Mouse (Mus musculus) spleen, adult 2 months (tissue): ENCODE results near the gene Cela2a. TPM values are rescaled to one million over a fixed set of nuclear protein-coding genes. Genes with fewer than 3 reads are reported as not detected.
A peak's percentile ranks its signal among the peaks of the same experiment; 100 is the strongest.

Experiments
- DNase-seq, 2 experiments: peaks; one replicate each; pipeline versions ENCODE4 v3.0.0 to v3.0.0-alpha.2; 2012 to 2021; ENCODE audit warnings: low spot score in 2 of 2, low read depth in 1 of 2
- H3K27ac ChIP-seq: fragments of 200-500 bp; 2 replicates; pipeline ENCODE4 v1.5.1; 2012; ENCODE audit warnings: low read length, inconsistent platforms; ENCODE audit not compliant: insufficient read depth
- H3K27me3 ChIP-seq: fragments of 200-500 bp; 2 replicates; pipeline ENCODE4 v1.6.1; 2012; ENCODE audit warnings: mild to moderate bottlenecking, moderate library complexity, low read length, inconsistent platforms; ENCODE audit not compliant: control insufficient read depth, insufficient read depth
- H3K36me3 ChIP-seq: fragments of 200-500 bp; 2 replicates; pipeline ENCODE4 v1.6.1; 2012; ENCODE audit warnings: mild to moderate bottlenecking, low read length, inconsistent platforms; ENCODE audit not compliant: control insufficient read depth, insufficient read depth
- H3K4me1 ChIP-seq: fragments of 200-500 bp; 2 replicates; pipeline ENCODE4 v1.6.1; 2011; ENCODE audit warnings: inconsistent platforms; ENCODE audit not compliant: control insufficient read depth, insufficient read depth, insufficient read length
- H3K4me3 ChIP-seq: fragments of 200-500 bp; 2 replicates; pipeline ENCODE4 v1.5.1; 2011; ENCODE audit warnings: mild to moderate bottlenecking, inconsistent platforms; ENCODE audit not compliant: insufficient read depth, insufficient read length; ENCODE audit errors: extremely low read depth
- CTCF ChIP-seq: fragments of 200-500 bp; IDR thresholded peaks from 2 replicates; pipeline ENCODE4 v1.5.1; 2011; ENCODE audit warnings: mild to moderate bottlenecking, inconsistent platforms; ENCODE audit not compliant: insufficient read depth, insufficient read length, insufficient replicate concordance; ENCODE audit errors: extremely low read depth
- POLR2A ChIP-seq: fragments of 200-500 bp; IDR thresholded peaks from 2 replicates; pipeline ENCODE4 v1.6.1; 2011; ENCODE audit warnings: low read depth, low read length, inconsistent platforms
- WGBS: fragments of 180-500 bp; shearing (Covaris S2); methylation state at CpG from one replicate; pipeline ENCODE4 v1.1.7; 2018; 5-methylcytosine and 5-hydroxymethylcytosine counted together
- polyA plus RNA-seq: library from polyadenylated mRNA; depleted of rRNA; stranded (reverse); fragments of >200 nt; gene quantifications from 2 replicates; pipeline ENCODE4 v1.2.3, GENCODE M21; 2012

Cela2a gene
- polyA plus RNA-seq, 1 experiment, result 18,445 TPM

DNA sequence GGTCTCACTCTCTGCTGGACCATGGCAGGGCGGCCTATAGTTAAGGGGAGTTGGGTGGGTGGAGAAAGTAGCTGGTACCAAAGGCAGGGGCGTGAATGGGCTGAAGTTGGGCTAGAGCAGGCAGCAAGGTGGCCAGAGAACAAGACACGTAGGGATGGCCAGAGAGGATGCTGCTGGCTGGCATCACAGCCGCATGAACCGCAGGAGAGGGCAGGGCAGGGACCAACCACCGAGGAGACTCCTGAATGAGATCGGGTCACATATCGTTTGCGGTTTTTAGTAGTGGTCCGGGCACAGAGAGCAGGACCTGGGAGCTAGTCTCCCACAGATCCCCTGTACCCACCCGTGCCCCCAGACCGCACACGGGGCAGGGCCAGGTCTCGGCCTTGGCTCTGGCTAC is 33.4 kb upstream of the Cela2a start:
- TF ChIP-seq CTCF (no peak), POLR2A (no peak)
- H3K4me3 ChIP-seq, result no peak overlapping the region
- no peak overlapping the region for H3K27ac ChIP-seq
- 95% methylated on average over 14 of the region's 14 CpGs for WGBS
- H3K27me3 ChIP-seq, result no peaks in the 10 kb centered on the region
- peaks cover 3% of the 10 kb centered on the region; the same call in 1 of the 2 replicates for H3K4me1 ChIP-seq
- peaks cover 23% of the 10 kb centered on the region for H3K36me3 ChIP-seq
- no peak for DNase-seq

DNA sequence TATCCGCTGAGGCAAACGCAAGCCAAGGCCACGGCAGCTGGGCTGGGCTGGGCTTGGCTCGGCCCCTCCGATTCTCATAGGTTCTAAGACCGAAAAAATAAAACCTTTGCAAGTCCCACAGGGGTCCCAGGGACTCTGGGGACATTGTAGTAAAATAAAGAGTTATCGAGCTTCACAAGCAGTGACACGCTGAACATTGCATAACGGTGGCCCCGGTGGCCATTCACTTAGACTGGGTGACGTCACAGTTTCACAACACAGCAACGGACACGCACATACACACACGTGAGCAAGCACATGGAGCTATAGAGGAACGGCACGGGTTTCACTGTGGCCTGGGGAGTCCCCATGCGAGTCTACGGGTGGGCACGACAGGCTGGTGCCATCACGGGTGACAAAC is 32.5 kb upstream of the Cela2a start:
- Histone ChIP-seq H3K4me3 (no peak overlapping the region), H3K36me3 (peaks cover 23% of the 10 kb centered on the region), H3K4me1 (peaks cover 2% of the 10 kb centered on the region; the same call in 1 of the 2 replicates), H3K27ac (no peak overlapping the region), H3K27me3 (no peaks in the 10 kb centered on the region)
- 73% methylated on average over 20 of the region's 20 CpGs for WGBS
- TF ChIP-seq CTCF (no peak), POLR2A (no peak)
- DNase-seq, result no peak

DNA sequence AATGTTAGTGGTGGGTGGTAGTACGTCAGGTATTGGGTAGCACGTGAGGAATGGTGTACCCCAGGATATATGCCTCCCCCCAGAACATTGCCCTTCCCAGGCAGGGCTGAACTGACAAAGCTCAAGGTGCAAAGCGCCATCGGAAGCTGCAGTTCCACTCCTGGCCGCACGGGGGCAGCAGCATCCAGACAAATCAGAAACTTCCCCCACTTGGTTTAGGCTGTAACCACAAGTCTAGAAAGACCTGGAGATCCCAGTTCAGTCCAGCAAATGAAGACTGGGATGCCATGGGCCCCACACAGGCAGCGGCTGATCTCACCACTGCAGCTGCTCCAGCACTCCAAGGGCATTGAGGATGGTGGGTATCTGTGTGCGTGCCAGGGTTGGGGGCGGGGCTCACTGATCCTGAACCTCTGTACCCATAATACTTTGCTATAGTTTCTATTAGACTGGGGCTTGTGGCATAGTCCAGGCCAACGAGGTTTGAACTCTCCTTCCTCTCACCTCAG is 31.5 kb upstream of the Cela2a start:
- 14% methylated on average over 10 of the region's 10 CpGs for WGBS
- no peaks in the 10 kb centered on the region for H3K27me3 ChIP-seq
- TF ChIP-seq CTCF (peak; percentile 97), POLR2A (no peak)
- peaks cover under 1% of the 10 kb centered on the region; the same call in 1 of the 2 replicates for H3K4me1 ChIP-seq
- DNase-seq, result peak; percentile 23 to 68
- no peak overlapping the region for H3K27ac ChIP-seq
- H3K4me3 ChIP-seq, result no peak overlapping the region
- H3K36me3 ChIP-seq, result peaks cover 23% of the 10 kb centered on the region

DNA sequence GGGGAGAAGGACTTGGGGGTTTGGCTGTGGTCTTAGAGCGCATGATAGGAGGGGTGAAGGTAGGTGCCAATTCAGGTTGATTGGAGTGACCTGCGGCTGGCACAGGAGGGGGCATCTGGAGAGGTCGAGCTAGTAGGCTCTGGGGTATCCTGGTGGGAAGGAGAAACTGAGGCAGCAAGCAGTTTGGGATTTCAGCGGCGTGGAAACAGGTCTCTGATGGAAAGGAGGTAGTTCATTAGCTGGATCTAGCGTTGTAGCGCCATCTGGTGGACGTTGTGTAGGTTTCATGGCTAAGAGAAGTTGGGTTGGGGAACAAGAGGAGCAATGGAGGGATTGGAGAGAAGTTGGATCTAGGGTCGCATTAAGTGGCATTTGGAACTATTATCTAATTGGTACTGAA is 27.5 kb upstream of the Cela2a start:
- 50% methylated on average over 9 of the region's 9 CpGs for WGBS
- TF ChIP-seq CTCF (peak; percentile 52; the same call in 1 of the 2 replicates), POLR2A (no peak)
- Histone ChIP-seq H3K27me3 (no peaks in the 10 kb centered on the region), H3K36me3 (no peaks in the 10 kb centered on the region; the same call in 1 of the 2 replicates), H3K4me3 (no peak overlapping the region), H3K4me1 (no peaks in the 10 kb centered on the region), H3K27ac (no peak overlapping the region)
- no peak for DNase-seq

DNA sequence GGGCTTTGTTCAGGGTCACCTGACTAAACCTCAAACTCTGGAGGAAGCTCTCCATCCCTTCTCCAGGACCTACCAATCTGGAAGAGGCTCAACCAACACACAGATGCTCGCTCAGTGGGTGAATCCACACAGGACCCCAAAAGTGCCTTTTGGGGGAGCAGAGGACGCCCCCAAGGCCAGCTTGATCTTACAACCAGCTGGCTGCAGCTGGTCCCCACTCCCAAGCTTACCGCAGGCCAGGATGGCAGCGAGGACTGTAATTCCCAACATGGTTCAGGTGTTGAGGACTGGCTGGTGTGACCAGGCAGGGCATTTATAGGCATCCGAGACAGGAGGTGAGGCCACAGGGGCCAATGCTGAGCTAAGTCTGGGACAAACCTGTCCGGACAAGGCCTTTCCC is 20.0 kb upstream of the Cela2a start, which contains the start of gene Ctrc:
TSS of gene Ctrc (minus strand) at position 361 of the 400 bp plus-strand sequence.
- H3K4me1 ChIP-seq, result no peaks in the 10 kb centered on the region
- no peak within 1 kb of the TSS for H3K4me3 ChIP-seq
- no peak for DNase-seq
- no peaks in the 10 kb centered on the region for H3K36me3 ChIP-seq
- TF ChIP-seq CTCF (no peak), POLR2A (no peak)
- H3K27me3 ChIP-seq, result no peaks in the 10 kb centered on the region
- WGBS, result 85% methylated on average over 6 of the region's 6 CpGs
- no peak within 1 kb of the TSS for H3K27ac ChIP-seq

DNA sequence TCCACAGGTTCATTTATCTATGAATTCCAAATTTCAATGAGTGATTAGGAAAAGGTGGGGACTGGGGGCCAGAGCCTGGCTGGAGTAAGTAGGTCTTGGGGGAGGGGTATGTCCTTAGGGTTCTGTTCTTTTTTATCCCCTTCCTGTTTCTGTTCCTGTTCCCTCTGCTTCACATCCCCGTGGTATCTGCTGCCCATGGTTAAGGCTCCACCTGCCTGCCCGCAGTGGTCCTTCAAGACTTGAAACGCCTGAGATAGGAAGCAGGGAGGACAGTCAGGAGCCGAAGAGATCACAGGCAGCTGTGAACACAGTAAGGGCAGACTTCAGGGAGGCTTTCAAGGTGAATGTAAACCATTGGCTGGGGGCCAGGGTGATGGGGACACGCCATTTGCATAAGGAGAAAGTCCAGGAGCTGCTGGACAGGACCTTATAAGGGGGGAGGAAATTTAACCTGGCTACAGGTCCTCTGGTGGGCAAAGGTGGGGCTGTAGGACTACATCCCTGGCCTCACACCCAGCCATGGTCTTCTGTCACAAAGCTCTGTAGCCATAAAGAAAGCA is 8.7 kb upstream of the Cela2a start:
- Histone ChIP-seq H3K36me3 (no peaks in the 10 kb centered on the region), H3K27ac (no peak overlapping the region), H3K4me3 (no peak overlapping the region), H3K4me1 (no peaks in the 10 kb centered on the region; the same call in 1 of the 2 replicates), H3K27me3 (no peaks in the 10 kb centered on the region)
- 40% methylated on average over 5 of the region's 5 CpGs for WGBS
- no peak for DNase-seq
- TF ChIP-seq CTCF (no peak), POLR2A (no peak)

DNA sequence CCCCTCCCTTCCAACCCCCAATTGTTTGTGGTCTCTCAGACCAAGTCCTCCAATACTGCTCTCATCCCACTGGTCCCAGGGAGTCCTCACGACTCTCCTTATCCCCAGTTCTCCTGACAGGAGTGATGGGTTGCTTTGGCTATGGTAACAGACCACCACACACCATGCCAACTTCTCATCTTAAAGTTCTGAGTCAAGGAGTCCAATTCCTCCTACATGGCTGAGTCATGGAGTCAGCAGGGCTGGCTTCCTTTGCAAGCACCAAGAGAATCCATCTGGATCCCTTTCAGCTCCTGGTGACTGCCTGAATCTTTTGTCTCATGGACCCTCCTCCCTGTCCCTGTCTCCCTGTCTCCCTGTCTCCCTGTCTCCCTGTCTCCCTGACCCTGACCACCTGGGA is 8.0 kb upstream of the Cela2a start:
- 78% methylated on average over 1 of the region's 1 CpGs for WGBS
- Histone ChIP-seq H3K4me1 (no peaks in the 10 kb centered on the region; the same call in 1 of the 2 replicates), H3K27me3 (no peaks in the 10 kb centered on the region), H3K36me3 (no peaks in the 10 kb centered on the region), H3K27ac (no peak overlapping the region), H3K4me3 (no peak overlapping the region)
- no peak for TF ChIP-seq POLR2A
- no peak for TF ChIP-seq CTCF
- no peak for DNase-seq
